Mouse (Mus musculus) ovary, postnatal 10 days (tissue): ENCODE data around the gene Coq9.

Experiments used
- DNase-seq: peaks from one replicate; pipeline ENCODE4 v3.0.0; 2022; ENCODE audit warnings: low spot score

Coq9 gene

GRCm38 (mm10) chr8:94837662-94838574, at the start of gene Coq9, which contains the start of gene Ciapin1:
Coq9 (plus strand) TSS chr8:94838321.
Ciapin1 (minus strand) TSS chr8:94838358.
- peak; percentile 88 for DNase-seq

- DNase-seq, result no peak
Observed at GRCm38 (mm10) chr8:94789256-94789955, 48.7 kb upstream of the Coq9 start.

GRCm38 (mm10) chr8:94794368-94794767, 43.8 kb upstream of the Coq9 start:
- no peak for DNase-seq

- no peak for DNase-seq
Observed at GRCm38 (mm10) chr8:94794782-94795181, 43.3 kb upstream of the Coq9 start.

- DNase-seq, result no peak
Observed at GRCm38 (mm10) chr8:94800278-94800968, 37.7 kb upstream of the Coq9 start.

GRCm38 (mm10) chr8:94801293-94802095, 36.6 kb upstream of the Coq9 start:
- no peak for DNase-seq

GRCm38 (mm10) chr8:94802375-94802774, 35.7 kb upstream of the Coq9 start:
- no peak for DNase-seq

- no peak for DNase-seq
Observed at GRCm38 (mm10) chr8:94803551-94803950, 34.6 kb upstream of the Coq9 start.

GRCm38 (mm10) chr8:94804546-94805340, 33.4 kb upstream of the Coq9 start:
- no peak for DNase-seq

GRCm38 (mm10) chr8:94805811-94806210, 32.3 kb upstream of the Coq9 start:
- DNase-seq, result no peak

GRCm38 (mm10) chr8:94807506-94807905, 30.6 kb upstream of the Coq9 start:
- no peak for DNase-seq

- DNase-seq, result no peak
Observed at GRCm38 (mm10) chr8:94808372-94808771, 29.7 kb upstream of the Coq9 start.

- DNase-seq, result no peak
Observed at GRCm38 (mm10) chr8:94810153-94810552, 28.0 kb upstream of the Coq9 start, which contains the start of gene Ccl17. Ccl17 (plus strand) TSS chr8:94810453.

- no peak for DNase-seq
Observed at GRCm38 (mm10) chr8:94810855-94811254, 27.3 kb upstream of the Coq9 start.

- DNase-seq, result no peak
Observed at GRCm38 (mm10) chr8:94811654-94812053, 26.5 kb upstream of the Coq9 start.

- peak; percentile 73 for DNase-seq
Observed at GRCm38 (mm10) chr8:94812645-94813098, 25.4 kb upstream of the Coq9 start.

- DNase-seq, result no peak
Observed at GRCm38 (mm10) chr8:94814556-94814955, 23.6 kb upstream of the Coq9 start.

GRCm38 (mm10) chr8:94817933-94818332, 20.2 kb upstream of the Coq9 start:
- no peak for DNase-seq

- DNase-seq, result no peak
Observed at GRCm38 (mm10) chr8:94819671-94820179, 18.4 kb upstream of the Coq9 start.

- DNase-seq, result no peak
Observed at GRCm38 (mm10) chr8:94820553-94820952, 17.6 kb upstream of the Coq9 start.
